Mouse (Mus musculus): ENCODE measurements around the gene Ddx54. TPM values are rescaled to one million over a fixed set of nuclear protein-coding genes. Genes with fewer than 3 reads are reported as not detected.
A peak's percentile ranks its signal among the peaks of the same experiment; 100 is the strongest.

The Ddx54 gene
- polyA plus RNA-seq, 1 experiment from 2014 or later: 58.3 TPM

DNA sequence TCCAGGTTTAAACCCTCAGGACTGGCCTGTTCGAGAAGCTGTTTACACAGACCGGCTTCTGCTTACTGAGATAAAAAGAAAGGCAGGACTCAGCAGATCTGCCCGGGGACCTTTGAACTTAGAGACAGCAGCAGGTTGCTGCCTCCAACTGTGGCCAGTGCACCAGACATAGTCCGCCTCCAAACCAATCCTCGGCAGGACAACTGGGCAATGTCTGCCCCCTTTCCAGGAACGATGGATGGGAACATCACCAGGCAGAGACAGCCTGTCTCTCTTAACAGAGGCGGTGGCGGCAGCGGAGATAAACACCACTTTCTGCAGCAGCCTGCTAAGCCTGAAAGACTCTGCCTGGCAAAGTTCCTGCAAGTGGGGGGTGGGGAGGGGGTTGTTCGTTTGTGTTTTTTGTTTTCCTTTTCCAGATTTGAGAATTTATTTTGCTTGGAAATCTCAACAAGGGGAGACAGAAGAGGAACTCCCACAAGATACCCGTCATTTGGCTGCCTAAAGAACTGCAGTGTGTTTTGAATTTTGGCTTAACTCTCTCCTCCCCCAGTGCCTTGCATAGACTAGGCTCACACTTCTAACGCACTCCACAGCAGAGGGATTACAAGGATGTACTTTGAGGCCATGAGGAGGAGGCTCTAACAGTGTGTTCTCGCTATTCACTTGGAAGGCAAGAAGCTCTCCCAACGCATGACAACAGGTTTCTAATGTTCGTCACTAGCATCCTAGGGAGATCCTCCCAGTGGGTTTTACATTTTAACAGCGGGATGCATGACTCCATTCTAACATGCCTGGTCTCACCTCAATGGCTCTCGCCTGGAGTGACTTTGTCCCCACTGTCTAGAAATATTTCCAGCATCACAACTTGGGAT is 25.6 kb upstream of the Ddx54 start:
- 19% methylated on average over 17 of the region's 17 CpGs for WGBS
- peaks cover 27% of the 10 kb centered on the region for H3K36me3 ChIP-seq
- ATAC-seq (ENCODE audit: low FRiP score, low read depth): no peak
- no peaks in the 10 kb centered on the region for H3K27me3 ChIP-seq (replicated peaks)
- peak overlapping the region; percentile 66 for H3K4me2 ChIP-seq (replicated peaks)
- H3K9me3 ChIP-seq: no peaks in the 10 kb centered on the region
- H3K4me1 ChIP-seq: peaks cover 28% of the 10 kb centered on the region
- H3K9ac ChIP-seq: peak overlapping the region; percentile 91; the same call in 1 of the 2 replicates
- no peak overlapping the region for H3K27ac ChIP-seq
- peak overlapping the region; percentile 77 for H3K4me3 ChIP-seq

DNA sequence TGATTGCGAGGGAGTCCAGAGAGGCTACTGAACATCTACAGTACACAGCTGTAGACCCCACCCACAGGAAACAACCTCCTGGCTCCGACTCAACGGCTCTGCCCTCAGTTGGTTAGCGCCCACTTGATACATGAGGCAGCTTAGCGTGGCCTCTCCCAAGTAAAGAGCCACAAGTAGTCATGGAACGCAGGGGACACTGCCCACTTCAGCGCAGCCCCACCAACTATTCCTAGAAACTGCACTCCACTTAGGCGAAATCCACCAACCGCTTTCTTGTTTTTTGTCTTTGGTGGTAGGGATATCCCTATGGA is 25.0 kb upstream of the Ddx54 start:
- Histone ChIP-seq H3K4me1 (peaks cover 28% of the 10 kb centered on the region), H3K27ac (no peak overlapping the region), H3K36me3 (peaks cover 24% of the 10 kb centered on the region), H3K4me3 (peak overlapping the region; percentile 77), H3K4me2 (replicated peaks) (peak overlapping the region; percentile 66), H3K9ac (peak overlapping the region; percentile 91; the same call in 1 of the 2 replicates), H3K9me3 (no peaks in the 10 kb centered on the region), H3K27me3 (replicated peaks) (no peaks in the 10 kb centered on the region)
- no peak for ATAC-seq (ENCODE audit: low FRiP score, low read depth)
- 40% methylated on average over 9 of the region's 9 CpGs for WGBS

DNA sequence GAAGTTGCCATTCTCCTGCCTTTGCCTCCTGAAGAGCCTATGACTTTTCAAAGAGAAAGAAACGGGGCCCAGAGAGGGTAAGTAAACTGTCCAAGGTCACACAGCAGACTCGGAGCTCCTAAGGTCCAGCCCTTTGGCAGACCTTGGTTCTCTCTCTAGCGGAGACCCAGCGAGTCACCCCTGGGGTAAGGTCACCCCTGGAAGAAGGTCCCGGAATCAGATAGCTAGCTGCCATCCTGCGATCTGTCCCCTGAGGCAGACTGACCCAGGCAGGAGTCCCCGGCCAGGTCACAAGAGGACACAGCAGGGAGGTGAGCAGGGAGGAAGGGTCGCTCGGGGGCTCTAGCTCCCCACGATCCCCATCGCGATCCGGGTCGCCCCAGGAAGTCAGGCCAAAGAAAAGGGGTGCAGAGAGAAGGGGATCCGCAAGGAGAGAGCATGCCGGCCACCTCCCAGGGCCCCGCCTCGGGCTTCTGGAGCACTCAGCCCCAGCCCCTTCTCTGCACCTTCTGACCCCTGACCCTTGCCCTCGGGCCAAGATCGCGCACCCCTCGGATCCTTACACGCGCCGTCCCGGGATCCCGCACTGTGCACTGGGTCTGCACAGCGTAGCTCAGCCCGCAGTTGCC is 24.5 kb upstream of the Ddx54 start:
- peaks cover 21% of the 10 kb centered on the region for H3K36me3 ChIP-seq
- ATAC-seq (ENCODE audit: low FRiP score, low read depth): no peak
- H3K4me1 ChIP-seq: peaks cover 28% of the 10 kb centered on the region
- H3K4me3 ChIP-seq: peak overlapping the region; percentile 77
- peak overlapping the region; percentile 66 for H3K4me2 ChIP-seq (replicated peaks)
- H3K27ac ChIP-seq: no peak overlapping the region
- H3K9ac ChIP-seq: peak overlapping the region; percentile 91
- H3K9me3 ChIP-seq: no peaks in the 10 kb centered on the region
- H3K27me3 ChIP-seq (replicated peaks): no peaks in the 10 kb centered on the region
- WGBS: 3% methylated on average over 29 of the region's 29 CpGs

DNA sequence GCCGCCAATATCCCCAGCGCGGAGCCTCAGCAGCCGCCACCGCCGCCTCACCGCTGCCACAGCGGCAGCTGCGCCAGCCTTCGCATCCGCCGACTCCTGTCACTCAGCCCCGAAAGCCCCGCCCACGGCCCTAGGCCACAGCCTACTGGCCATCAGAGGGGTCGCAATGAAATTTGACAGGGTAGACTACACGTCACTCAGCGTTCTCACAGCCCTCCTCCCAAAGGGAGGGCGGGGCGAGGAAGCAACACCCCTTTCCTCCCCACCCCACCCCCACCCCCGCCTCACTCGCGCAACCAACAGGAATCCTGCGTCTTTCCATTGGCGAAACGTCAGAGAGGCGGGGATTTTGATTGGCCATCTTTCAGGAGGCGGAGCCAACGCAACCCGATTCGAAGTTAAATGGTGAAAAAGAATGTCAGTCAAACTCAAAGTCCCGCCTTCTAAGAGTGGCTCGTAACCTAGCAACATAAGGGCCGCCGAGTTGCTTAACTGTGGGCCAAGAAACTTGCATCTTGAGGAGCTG is 23.9 kb upstream of the Ddx54 start, which contains the start of the genes Tpcn1 and Iqcd:
TSS of gene Tpcn1 (minus strand) at position 105 of the 526 bp plus-strand sequence.
TSS of gene Iqcd (plus strand) at position 448 of the 526 bp plus-strand sequence.
- under 1% methylated on average over 35 of the region's 35 CpGs for WGBS
- H3K36me3 ChIP-seq: peaks cover 16% of the 10 kb centered on the region
- H3K4me1 ChIP-seq: peaks cover 28% of the 10 kb centered on the region
- no peak within 1 kb of the TSS for H3K27ac ChIP-seq
- no peaks in the 10 kb centered on the region for H3K9me3 ChIP-seq
- peak; percentile 97 for ATAC-seq (ENCODE audit: low FRiP score, low read depth)
- H3K27me3 ChIP-seq (replicated peaks): no peaks in the 10 kb centered on the region
- H3K4me3 ChIP-seq: peak within 1 kb of the TSS; percentile 77
- peak within 1 kb of the TSS; percentile 66 for H3K4me2 ChIP-seq (replicated peaks)
- peak within 1 kb of the TSS; percentile 91 for H3K9ac ChIP-seq

DNA sequence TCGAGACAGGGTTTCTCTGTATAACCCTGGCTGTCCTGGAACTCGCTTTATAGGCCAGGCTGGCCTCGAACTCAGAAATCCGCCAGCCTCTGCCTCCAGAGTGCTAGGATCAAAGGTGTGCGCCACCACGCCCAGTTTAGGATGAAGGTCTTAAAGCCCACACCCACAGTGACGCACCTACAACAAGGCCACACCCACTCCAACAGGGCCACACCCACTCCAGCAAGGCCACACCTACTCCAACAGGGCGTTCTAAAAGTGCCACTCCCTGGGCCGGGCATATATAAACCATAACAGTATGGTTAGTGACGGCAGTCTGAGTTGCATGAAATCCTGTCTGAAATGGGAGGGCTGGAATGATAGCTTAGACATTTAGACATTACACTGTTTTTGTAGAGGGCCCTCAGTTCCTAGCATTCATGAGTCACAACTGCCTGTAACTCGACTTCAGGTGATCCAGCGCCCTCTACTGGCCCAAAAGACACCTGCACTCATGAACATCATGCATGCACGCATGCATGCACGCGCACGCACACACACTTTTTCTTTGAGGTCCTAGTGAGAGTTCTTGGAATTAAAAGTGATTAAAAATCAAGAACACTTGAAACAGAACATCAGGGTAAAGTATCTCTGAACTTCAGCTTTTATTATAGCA is 22.1 kb upstream of the Ddx54 start:
- ATAC-seq (ENCODE audit: low FRiP score, low read depth): no peak
- WGBS: 76% methylated on average over 16 of the region's 16 CpGs

DNA sequence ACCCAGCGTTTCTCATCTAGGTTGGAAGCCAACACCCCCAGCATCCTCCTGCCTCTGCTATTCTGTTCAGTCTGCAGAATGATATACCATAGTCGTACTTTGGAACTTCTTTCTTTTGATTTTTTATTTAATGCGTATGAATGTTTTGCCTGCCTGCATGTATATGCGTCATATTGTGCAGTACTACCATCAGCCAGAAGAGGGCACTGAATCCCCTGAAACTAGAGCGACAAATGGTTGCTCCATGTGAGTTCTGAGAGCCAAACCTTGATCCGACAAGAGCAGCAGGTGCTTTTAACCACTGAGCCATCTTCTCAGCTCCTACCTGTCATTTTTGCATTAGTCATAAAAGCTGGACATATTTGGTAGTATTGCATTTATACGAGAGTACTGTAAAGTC is 20.4 kb upstream of the Ddx54 start:
- Histone ChIP-seq H3K36me3 (no peaks in the 10 kb centered on the region), H3K9me3 (no peaks in the 10 kb centered on the region), H3K9ac (no peak overlapping the region), H3K27me3 (replicated peaks) (no peaks in the 10 kb centered on the region), H3K4me1 (peaks cover 14% of the 10 kb centered on the region), H3K4me3 (no peak overlapping the region), H3K4me2 (replicated peaks) (no peak overlapping the region), H3K27ac (no peak overlapping the region)
- no peak for ATAC-seq (ENCODE audit: low FRiP score, low read depth)
- 70% methylated on average over 7 of the region's 7 CpGs for WGBS

More for the DNA sequence above, 22.1 kb upstream of the Ddx54 start:
- H3K4me2 ChIP-seq (replicated peaks): no peak overlapping the region
- H3K9ac ChIP-seq: no peak overlapping the region
- H3K4me3 ChIP-seq: no peak overlapping the region
- no peaks in the 10 kb centered on the region for H3K36me3 ChIP-seq
- no peaks in the 10 kb centered on the region for H3K9me3 ChIP-seq
- peaks cover 23% of the 10 kb centered on the region for H3K4me1 ChIP-seq
- no peaks in the 10 kb centered on the region for H3K27me3 ChIP-seq (replicated peaks)
- no peak overlapping the region for H3K27ac ChIP-seq

DNA sequence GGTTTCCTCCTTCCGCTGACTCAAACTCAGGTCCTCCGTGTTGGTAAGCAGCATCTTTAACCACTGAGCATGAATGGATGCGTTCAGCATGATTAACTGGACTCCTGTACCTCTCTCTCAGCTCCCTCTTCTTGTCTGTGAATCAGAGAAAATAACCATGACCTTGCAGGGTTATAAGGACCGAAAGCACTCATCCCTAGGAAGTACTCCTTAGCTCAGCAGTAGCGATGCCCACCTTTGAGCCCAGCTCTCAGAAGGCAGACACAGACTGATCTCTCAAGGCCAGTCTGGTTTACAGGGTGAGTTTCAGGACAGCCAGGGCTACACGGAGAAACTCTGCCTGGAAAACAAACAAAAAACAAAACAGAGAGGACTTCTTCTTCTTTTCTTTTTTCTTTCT is 18.1 kb upstream of the Ddx54 start:
- Histone ChIP-seq H3K4me1 (no peaks in the 10 kb centered on the region), H3K27ac (no peak overlapping the region), H3K4me2 (replicated peaks) (no peak overlapping the region), H3K9me3 (no peaks in the 10 kb centered on the region), H3K36me3 (no peaks in the 10 kb centered on the region), H3K9ac (no peak overlapping the region), H3K27me3 (replicated peaks) (no peaks in the 10 kb centered on the region), H3K4me3 (no peak overlapping the region)
- no peak for ATAC-seq (ENCODE audit: low FRiP score, low read depth)
- WGBS: 85% methylated on average over 6 of the region's 6 CpGs

DNA sequence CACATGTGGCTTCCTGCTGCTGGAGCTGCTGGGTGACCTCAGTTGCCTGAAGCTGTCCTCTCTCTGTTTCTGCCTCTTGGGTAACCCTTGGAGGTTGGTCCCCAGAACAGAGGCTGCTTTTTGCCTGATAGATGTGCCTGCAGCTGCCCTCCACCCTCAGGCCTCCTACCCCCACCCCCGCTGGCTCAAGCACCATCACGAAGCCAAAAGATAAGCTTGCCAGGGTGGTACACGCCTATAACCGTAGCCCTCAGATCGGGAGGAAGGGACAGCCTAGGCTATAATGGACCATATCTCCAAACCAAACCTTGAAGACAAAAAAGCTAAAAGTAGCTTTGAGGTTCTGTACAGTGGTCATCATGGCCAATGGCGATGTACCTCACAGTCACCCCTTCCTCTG is 12.9 kb upstream of the Ddx54 start:
- no peak overlapping the region for H3K4me2 ChIP-seq (replicated peaks)
- no peaks in the 10 kb centered on the region for H3K36me3 ChIP-seq
- no peak for ATAC-seq (ENCODE audit: low FRiP score, low read depth)
- no peak overlapping the region for H3K27ac ChIP-seq
- H3K4me1 ChIP-seq: no peaks in the 10 kb centered on the region
- WGBS: 95% methylated on average over 6 of the region's 6 CpGs
- no peak overlapping the region for H3K4me3 ChIP-seq
- 0 out of 2 replicates have a peak overlapping the region, but pooled peaks have one; percentile 3 for H3K9ac ChIP-seq
- no peaks in the 10 kb centered on the region for H3K9me3 ChIP-seq
- no peaks in the 10 kb centered on the region for H3K27me3 ChIP-seq (replicated peaks)

DNA sequence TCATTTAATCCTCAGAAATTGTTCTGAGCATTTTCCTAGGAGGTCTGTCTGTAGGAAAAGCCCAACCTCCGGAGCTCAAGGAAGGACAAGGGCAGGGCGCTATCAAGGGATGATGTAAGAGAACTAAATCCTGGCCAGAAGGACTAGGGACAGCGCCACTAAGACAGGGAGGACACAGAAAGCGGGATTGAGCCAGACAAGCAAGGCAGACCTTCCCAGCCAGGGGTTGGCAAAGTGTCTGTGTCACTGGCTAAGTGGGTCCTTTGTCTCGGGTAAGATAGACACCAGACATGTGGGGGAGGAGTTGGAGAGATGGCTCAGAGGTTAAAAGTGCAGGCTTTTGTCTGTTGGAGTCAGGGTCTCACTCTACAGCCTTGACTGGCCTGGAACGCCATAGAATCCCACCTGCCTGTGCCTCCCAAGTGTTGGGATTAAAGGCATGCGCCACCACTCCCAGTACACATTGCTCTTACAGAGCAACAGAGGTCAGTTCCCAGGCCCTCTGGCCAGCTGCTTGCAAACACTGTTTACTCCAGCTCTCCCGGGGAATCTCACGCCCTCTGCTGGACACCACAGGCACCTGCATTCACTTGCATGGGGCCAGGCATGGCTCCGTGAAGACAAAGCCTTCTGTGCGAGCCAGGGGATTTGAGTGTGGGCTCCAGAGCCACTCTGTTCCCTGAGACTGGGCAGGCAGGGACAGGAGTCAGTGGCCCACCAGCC is 11.4 kb upstream of the Ddx54 start:
- Histone ChIP-seq H3K27ac (no peak overlapping the region), H3K4me1 (peaks cover 5% of the 10 kb centered on the region), H3K36me3 (no peaks in the 10 kb centered on the region), H3K9me3 (no peaks in the 10 kb centered on the region), H3K4me2 (replicated peaks) (no peak overlapping the region), H3K4me3 (no peak overlapping the region), H3K9ac (no peak overlapping the region), H3K27me3 (replicated peaks) (no peaks in the 10 kb centered on the region)
- WGBS: 49% methylated on average over 11 of the region's 11 CpGs
- no peak for ATAC-seq (ENCODE audit: low FRiP score, low read depth)

DNA sequence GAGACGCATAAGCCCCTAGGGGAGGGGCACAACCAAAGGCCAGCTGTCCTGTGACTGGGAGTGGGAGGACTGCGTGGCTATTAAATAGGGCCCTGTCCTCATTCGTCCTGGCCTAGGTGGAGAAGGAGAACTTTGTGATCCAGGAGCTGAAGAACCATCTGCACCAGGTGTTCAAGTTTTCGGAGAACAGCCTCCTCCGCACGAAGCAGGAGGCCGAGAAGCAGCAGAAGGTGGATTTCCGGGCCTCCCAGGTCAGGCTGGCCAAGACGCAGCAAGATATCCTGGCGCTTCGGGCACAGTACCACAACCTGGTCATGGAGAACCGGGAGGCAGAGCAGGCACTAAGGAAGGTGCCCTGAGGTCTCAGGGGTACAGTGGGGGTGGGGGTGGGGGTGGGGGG is 10.3 kb upstream of the Ddx54 start:
- peaks cover 5% of the 10 kb centered on the region for H3K4me1 ChIP-seq
- no peak overlapping the region for H3K4me2 ChIP-seq (replicated peaks)
- WGBS: 86% methylated on average over 12 of the region's 12 CpGs
- H3K27me3 ChIP-seq (replicated peaks): no peaks in the 10 kb centered on the region
- H3K9me3 ChIP-seq: no peaks in the 10 kb centered on the region
- H3K4me3 ChIP-seq: no peak overlapping the region
- no peak overlapping the region for H3K9ac ChIP-seq
- no peak for ATAC-seq (ENCODE audit: low FRiP score, low read depth)
- H3K27ac ChIP-seq: no peak overlapping the region
- no peaks in the 10 kb centered on the region for H3K36me3 ChIP-seq

DNA sequence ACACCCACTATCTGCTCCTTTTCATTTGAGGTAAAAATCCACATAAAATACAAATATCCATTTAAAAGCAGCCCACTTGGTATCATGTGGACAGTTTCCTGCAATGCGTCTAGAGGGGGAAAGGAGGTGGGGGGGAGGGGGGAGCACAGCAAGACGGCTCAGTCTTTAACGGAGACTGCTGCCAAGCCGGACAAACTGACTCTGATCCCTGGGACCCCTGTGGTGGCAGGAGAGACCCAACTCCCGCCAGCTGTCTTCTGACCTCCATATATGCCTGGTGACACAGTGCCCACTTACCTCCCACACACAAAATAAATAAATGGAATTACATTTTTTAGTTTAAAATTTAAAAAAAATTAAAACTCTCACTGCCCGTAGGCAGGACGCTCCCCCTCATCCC is 9.0 kb upstream of the Ddx54 start:
- ATAC-seq (ENCODE audit: low FRiP score, low read depth): no peak
- H3K27me3 ChIP-seq (replicated peaks): no peaks in the 10 kb centered on the region
- WGBS: 63% methylated on average over 7 of the region's 7 CpGs
- no peaks in the 10 kb centered on the region for H3K9me3 ChIP-seq
- H3K4me1 ChIP-seq: peaks cover 5% of the 10 kb centered on the region
- H3K9ac ChIP-seq: no peak overlapping the region
- H3K4me2 ChIP-seq (replicated peaks): no peak overlapping the region
- H3K27ac ChIP-seq: no peak overlapping the region
- peaks cover 3% of the 10 kb centered on the region; the same call in 1 of the 2 replicates for H3K36me3 ChIP-seq
- H3K4me3 ChIP-seq: no peak overlapping the region

All from neural tube, embryonic 12.5 days (tissue).